Mouse (Mus musculus) neutrophil, adult 5-6 weeks (primary cell): ENCODE measurements at regions not wholly inside any gene's neighbourhood (a gene's known extent, or its start where the extent isn't known, plus 50 kb on each side); places are given as distances from the start of the nearest gene placed in this dataset.

Experiments
- ATAC-seq: fragments of 151-379, 151-347 bp; 2 replicates; pipeline ENCODE4 v1.8.0; 2017; ENCODE audit warnings: mild to moderate bottlenecking, moderate TSS enrichment; ENCODE audit not compliant: insufficient number of reproducible peaks, poor library complexity, low FRiP score, severe bottlenecking; ENCODE audit errors: extremely low read depth

- ATAC-seq: no peak
Measured at GRCm38 (mm10) chr11:82597757-82598156, 166.4 kb downstream of the Cct6b start.

DNA sequence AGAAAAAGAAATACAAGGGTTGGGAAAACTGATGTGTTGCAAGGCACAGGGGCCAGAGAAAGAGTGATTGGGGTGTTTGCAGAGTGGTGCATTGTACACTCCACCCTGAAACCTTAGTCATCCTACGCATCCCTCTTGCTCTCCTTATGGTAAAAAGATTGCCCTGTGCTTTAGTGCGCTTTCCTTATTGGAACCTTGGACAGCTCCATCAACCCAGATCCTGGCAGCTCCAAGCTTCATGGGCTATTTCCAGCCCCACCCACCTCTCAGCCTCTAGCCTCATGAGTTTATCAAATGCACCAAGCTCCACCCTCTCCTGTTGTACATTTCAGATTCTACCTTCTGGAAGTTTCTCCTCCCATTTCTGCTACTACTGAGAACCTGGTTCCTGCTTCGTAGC lies 167.3 kb downstream of the Cct6b start:
- no peak for ATAC-seq

DNA sequence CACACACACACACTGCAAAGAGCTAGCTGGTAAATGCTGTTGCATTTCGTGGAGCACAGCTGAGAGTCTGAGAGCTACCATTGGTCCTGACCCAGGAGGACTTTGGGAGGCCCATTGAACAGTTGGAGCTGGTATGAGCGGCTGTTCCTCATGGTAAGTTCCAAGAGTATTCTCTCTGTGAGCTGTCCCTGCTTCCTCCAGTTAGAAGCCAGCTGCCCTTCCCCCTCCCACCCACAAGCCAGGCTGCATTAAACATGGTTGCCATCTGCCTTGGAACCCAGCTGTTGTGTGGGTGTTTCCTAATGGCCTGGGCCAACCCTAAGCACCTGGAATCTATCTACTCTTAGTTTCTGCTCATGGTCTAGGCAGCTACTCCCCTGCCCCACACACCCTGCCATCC lies 174.4 kb downstream of the Cct6b start:
- no peak for ATAC-seq

DNA sequence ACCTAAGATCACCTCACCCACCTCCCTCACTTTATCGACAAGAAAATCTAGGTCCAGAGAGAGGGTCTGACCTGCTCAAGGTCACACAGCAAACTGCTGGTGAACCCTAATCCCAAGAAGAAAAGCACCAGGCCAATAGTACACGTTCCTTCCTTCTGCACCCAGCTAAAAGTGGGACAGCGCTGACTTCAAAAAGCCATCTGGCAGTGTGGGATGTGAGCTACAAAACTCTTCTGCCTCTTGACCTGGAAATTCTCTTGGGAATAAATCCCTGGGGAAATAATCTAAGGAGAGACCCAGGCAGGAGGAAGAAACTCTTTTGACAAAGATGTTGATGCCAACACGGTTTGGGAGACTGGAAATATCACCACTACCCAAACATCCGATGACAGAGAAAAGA lies 175.4 kb downstream of the Cct6b start:
- no peak for ATAC-seq

DNA sequence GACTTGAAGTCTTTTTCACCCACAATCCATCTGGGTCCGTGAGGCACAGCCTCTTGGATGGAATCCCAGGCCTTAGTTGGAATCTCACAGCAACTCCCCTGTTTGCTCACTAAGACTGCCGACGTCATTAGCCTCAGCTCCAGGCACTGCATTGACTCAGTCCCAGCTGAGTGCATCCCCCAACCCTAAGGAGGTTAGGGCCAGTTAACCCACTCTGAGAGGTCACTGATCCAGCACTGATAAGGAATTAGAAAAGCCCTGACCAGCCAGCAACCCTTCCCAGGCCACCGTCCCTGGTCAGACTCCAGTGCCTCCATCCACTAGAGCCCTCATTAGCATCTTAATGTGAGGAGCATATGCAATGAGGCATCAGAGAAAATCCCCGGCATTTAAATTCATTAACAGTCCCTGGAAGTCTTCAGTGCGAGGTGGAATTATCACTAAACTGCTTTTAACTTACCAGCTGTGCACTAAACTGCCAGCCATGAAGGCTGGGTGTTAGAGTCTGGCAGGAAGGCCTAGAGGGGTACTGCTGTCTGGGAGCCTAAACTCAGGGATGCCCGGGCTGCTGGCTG lies 184.2 kb downstream of the Cct6b start:
- ATAC-seq: no peak

DNA sequence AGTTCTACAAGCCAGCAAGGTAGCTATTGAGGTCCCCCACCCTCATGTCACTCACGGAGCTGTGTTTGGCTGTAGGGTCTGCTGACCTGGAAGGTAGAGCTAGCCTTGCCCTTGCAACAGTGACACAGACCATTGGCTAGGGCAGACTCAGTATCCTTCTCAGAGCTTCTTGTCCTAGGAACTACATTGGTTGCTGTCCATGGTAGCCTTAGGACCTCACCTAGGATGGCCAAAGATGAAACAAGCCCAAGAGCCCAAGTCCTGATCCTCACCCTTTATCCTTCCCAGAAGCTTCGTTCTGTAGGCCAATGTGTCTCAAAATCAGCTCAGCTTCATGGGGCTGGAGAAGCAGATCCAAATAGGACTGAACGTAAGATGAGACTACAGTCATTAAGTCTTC lies 187.3 kb downstream of the Tmem132e start:
- ATAC-seq: no peak

DNA sequence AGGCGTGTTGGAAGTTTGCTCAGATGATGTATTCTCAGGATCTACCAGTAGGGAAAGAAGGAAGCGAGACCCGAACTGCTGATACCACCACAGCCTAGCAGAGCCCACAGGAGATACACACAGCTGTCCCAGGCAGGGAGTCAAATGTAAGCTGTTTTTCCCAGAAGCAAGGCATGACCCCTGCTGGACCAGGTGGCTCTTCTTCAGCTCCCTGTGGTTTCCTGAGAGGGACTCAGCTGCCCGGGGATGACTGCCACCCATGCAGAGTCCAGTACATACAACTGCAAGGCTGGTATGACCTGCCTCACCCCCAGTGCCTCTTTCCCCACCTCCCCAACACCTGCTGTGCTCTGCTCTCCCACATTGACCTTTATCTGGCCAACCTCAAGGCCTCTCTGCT lies 184.4 kb downstream of the Tmem132e start:
- ATAC-seq: no peak

DNA sequence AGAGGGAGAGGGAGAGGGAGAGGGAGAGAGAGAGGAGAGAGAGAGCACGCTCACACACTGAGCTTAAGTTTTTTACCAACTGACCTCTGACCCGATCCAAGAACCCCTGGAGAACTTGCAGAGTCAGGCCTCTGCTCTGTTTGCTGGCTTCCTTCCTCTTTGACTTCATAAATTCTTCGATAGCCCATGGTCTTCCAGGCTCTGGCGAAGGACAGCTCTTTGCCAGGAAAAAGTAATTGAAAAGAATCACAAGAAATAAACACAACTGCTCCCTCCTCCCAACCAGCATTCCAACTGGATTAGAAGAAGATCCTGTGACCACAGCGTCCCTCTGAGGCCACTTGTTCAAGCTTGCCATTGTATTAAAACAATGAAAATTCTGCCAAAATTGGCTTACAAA lies 182.8 kb downstream of the Tmem132e start:
- no peak for ATAC-seq

DNA sequence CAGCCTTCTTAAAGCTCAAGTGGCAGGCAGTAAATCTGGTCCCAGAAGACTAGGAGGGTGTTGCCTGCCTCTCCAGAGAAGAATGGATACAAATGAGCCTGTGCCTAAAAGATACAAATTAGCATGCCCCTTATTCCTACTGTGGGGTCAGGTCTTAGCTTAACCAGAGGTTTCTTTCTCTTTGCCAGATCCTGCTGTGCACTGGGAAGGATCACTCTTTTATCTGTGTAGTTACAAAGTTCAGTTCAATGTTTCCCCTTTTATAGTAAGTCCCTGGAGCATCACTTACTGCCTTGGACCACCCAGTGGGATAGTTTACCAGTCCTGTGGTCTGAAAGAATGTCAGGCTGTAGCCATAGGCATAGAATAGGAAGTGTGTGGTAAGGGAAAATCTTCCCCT lies 181.1 kb downstream of the Tmem132e start:
- ATAC-seq: no peak

- ATAC-seq: no peak
Measured at GRCm38 (mm10) chr11:82568219-82568676, 179.5 kb downstream of the Tmem132e start.

DNA sequence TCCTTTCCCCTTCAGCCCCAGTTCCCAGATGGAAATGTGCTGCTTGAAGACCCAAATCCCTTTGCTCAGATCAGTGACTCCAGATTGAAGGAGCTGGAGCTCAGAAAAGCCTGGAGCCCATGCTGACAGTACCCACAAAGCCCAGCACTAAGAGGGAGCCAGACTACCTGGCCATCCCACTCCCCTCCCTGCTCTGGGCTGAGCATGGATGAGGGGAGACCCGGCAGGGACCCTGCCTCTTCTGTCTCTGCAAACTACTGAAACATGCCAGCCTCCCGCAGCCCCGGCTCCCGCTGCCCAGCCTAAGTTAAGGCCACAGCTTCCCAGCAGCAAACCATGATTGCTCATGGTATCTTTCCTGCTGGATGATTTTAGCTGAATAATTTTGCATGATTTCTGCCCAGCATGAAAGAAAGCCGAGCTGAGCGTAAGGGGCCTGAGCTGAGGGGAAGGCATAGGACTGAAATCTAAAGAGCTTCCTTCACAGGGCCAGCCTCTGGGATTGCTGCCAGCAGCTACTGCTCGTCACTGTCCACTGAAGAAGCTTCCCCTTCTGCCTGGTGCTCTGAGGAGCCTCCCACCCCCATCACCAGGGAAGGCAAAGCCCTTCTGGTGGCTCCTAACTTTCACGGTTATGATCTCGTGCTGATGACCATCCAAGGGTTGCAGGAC lies 178.4 kb downstream of the Tmem132e start:
- no peak for ATAC-seq

DNA sequence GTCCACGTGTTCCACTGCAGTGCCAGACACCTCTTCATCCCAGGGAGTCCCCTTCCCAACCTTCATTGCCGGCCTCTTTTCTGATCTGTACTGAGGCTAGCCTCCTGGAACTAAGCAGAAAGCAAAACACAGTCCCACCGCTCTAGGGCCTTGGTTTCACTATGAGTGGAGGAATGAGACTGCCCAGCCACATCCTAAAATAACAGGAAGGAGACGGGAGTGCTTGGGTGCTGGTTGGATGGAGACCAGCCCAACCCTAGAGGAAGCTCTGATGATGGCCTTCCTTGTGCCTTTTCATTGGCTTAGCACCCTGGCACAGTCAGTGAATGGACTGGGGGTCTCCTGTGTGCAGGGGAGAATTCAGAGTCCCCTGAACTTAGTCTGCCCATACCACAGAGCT lies 177.4 kb downstream of the Tmem132e start:
- ATAC-seq: no peak

GRCm38 (mm10) chr11:82564181-82564580 lies 175.5 kb downstream of the Tmem132e start:
- ATAC-seq: no peak

- no peak for ATAC-seq
Measured at GRCm38 (mm10) chr11:82542028-82542427, 153.3 kb downstream of the Tmem132e start.

DNA sequence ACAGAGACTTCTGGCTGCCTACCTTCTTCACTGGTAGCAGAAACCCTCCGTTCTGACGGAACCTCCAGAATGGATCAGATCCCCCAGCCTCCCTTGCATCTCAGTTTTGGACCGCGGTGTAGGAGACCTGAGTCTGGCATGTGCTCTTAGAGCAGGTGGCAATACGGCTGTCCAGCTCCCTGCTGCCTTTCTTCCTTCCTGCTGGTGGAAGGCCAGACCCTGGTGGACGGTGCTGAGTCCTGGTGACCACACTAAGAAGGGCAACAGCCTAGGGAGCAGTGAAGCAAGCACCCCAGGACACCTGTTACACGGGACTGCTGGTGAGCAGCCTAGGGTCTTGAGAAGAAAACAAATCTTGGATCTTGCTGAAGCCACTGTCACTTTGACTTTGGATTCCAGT lies 152.7 kb downstream of the Tmem132e start:
- no peak for ATAC-seq

- no peak for ATAC-seq
Measured at GRCm38 (mm10) chr11:82537931-82538330, 149.2 kb downstream of the Tmem132e start.

- ATAC-seq: no peak
Measured at GRCm38 (mm10) chr11:82523200-82523802, 134.6 kb downstream of the Tmem132e start.

GRCm38 (mm10) chr11:82521383-82521782 lies 132.7 kb downstream of the Tmem132e start:
- no peak for ATAC-seq

DNA sequence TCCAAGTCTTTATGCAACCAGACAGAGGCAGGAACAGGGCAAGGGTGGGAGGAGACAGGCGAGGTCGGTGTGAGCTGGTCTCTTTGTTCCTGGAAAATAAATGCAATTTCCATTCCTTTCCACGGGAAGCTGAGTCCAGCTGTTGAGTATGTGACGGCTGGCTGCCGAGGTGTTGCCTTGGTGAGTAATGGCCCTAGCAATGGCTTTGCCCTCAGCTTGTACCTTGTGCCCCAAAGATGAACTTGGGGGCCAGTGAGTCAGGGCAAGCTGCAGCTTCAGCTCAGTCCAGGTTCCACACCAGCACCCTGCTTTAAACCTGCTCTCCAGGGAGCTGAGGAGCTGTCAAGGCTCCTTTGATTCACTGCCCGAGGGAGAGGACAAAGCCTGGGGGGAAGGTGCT lies 130.0 kb downstream of the Tmem132e start:
- ATAC-seq: no peak

DNA sequence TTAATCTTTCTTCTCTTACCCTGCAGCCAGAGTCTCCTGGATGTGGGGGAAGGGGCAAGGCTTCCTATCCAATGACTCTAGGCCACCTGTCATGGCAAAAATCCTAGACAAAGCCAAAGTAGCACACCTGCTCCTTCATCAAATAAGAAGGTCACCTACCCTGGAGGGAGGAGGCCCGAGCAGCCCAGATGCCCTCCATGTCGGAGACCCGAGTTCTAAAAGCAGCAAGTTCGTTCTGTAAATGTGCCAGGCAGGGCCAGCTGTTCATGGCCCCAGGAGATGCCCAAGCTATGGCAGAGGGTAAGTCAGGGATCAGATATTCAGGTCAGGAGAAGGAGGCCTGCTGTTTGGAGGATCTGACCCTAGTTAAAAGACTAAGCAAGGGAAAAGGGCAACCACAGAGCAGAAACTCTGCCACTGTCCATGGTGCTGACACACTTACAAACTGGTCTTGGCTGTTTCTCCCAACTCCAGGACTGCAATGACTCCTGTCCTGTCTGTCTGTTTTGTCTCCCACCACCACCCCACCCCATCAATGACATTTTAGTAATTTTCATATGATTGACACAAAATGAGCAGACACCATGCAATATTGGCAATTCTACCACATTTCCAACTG lies 125.9 kb downstream of the Tmem132e start:
- ATAC-seq: no peak
